Mouse (Mus musculus) hindlimb bud, embryonic 11.5 days (tissue): ENCODE data around the gene Gar1.

Experiments
- DNase-seq: peaks from one replicate; pipeline ENCODE4 v3.0.0-alpha.2; 2012; ENCODE audit warnings: low read depth, low spot score; ENCODE audit errors: extremely low spot score

The Gar1 gene

GRCm38 (mm10) chr3:129831035-129831568, at the start of gene Gar1:
Gene Gar1 (minus strand): TSS chr3:129831396.
- peak; percentile 90 for DNase-seq

- no peak for DNase-seq
Measured at GRCm38 (mm10) chr3:129879913-129880312, 48.7 kb upstream of the Gar1 start.

- no peak for DNase-seq
Measured at GRCm38 (mm10) chr3:129879131-129879757, 48.0 kb upstream of the Gar1 start.

- peak; percentile 66 for DNase-seq
Measured at GRCm38 (mm10) chr3:129878405-129879021, 47.3 kb upstream of the Gar1 start, which contains the start of gene Pla2g12a. Gene Pla2g12a (plus strand): TSS chr3:129878606.

GRCm38 (mm10) chr3:129877327-129877726, 46.1 kb upstream of the Gar1 start:
- DNase-seq, result no peak

- DNase-seq, result no peak
Measured at GRCm38 (mm10) chr3:129863698-129864097, 32.5 kb upstream of the Gar1 start.

GRCm38 (mm10) chr3:129862592-129862991, 31.4 kb upstream of the Gar1 start:
- DNase-seq, result no peak

GRCm38 (mm10) chr3:129846846-129847245, 15.7 kb upstream of the Gar1 start:
- no peak for DNase-seq

- DNase-seq, result no peak
Measured at GRCm38 (mm10) chr3:129845868-129846267, 14.7 kb upstream of the Gar1 start.

- DNase-seq, result no peak
Measured at GRCm38 (mm10) chr3:129838017-129838416, 6.8 kb upstream of the Gar1 start.

GRCm38 (mm10) chr3:129836965-129837364, 5.8 kb upstream of the Gar1 start:
- no peak for DNase-seq

- no peak for DNase-seq
Measured at GRCm38 (mm10) chr3:129836051-129836697, 5.0 kb upstream of the Gar1 start.

GRCm38 (mm10) chr3:129835388-129835934, 4.3 kb upstream of the Gar1 start, which contains the start of gene Cfi:
Gene Cfi (plus strand): TSS chr3:129835884.
- no peak for DNase-seq

- DNase-seq, result no peak
Measured at GRCm38 (mm10) chr3:129830626-129831025, 570 bp downstream of the Gar1 start.

- DNase-seq, result no peak
Measured at GRCm38 (mm10) chr3:129827691-129828090, 3.5 kb downstream of the Gar1 start.

GRCm38 (mm10) chr3:129826691-129827090, 4.5 kb downstream of the Gar1 start:
- DNase-seq, result no peak

GRCm38 (mm10) chr3:129824891-129825290, 6.3 kb downstream of the Gar1 start:
- no peak for DNase-seq

GRCm38 (mm10) chr3:129824146-129824545, 7.0 kb downstream of the Gar1 start:
- no peak for DNase-seq

GRCm38 (mm10) chr3:129823293-129823692, 7.9 kb downstream of the Gar1 start:
- peak; percentile 14 for DNase-seq

GRCm38 (mm10) chr3:129822206-129822775, 8.9 kb downstream of the Gar1 start, which contains the start of gene Rrh:
Gene Rrh (minus strand): TSS chr3:129822587.
- DNase-seq, result no peak

GRCm38 (mm10) chr3:129821736-129822135, 9.5 kb downstream of the Gar1 start:
- DNase-seq, result no peak
